Mouse (Mus musculus) E14TG2a.4 (cell line): ENCODE results near the gene Gm45140.
A peak's percentile ranks its signal among the peaks of the same experiment; 100 is the strongest.

Experiments
- H3K27me3 ChIP-seq: 2 replicates; pipeline ENCODE4 v1.6.1; 2014; ENCODE audit warnings: low read length, control low read depth; ENCODE audit not compliant: insufficient read depth
- H3K36me3 ChIP-seq: 2 replicates; pipeline ENCODE4 v1.6.1; 2014; ENCODE audit warnings: low read length, control low read depth; ENCODE audit not compliant: insufficient read depth
- H3K4me1 ChIP-seq: replicated peaks from 2 replicates; pipeline ENCODE4 v1.6.1; 2014; ENCODE audit warnings: low read depth, low read length, control low read depth
- H3K4me3 ChIP-seq: replicated peaks from 2 replicates; pipeline ENCODE4 v1.5.1; 2014; ENCODE audit warnings: mild to moderate bottlenecking, low read length
- H3K9me3 ChIP-seq: 2 replicates; pipeline ENCODE4 v1.6.1; 2014; ENCODE audit warnings: low read length, control low read depth
- CTCF ChIP-seq: conservative IDR thresholded peaks from 2 replicates; pipeline ENCODE4 v1.5.1; 2014; ENCODE audit warnings: low read length
- NANOG ChIP-seq: IDR thresholded peaks from 2 replicates; pipeline ENCODE4 v1.6.1; 2014; ENCODE audit warnings: borderline replicate concordance, low read length, mixed read lengths
- POU5F1 ChIP-seq: IDR thresholded peaks from 2 replicates; pipeline ENCODE4 v1.6.1; 2014; ENCODE audit warnings: low read length, borderline replicate concordance

Gm45140 gene

DNA sequence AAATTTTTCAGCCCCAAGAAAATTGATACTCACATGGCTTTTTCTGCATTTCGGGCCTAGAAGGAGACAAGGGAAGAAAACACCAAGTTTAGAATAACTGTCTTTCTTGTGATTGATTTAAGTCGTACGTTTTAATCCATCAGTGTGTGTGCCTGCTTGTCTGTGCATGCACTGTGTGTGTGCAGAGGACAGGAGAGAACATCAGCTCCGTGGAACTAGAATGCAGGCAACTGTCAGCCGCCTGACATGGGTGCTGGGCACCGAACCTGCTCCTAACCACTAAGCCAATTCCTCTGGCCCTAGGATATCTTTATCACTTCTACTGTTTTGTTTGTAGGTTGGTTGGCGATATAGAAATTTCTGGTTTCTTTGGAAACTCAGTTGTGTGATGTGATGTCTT, at the start of gene Gm45140:
Gene Gm45140, minus strand, starts transcription at position 101 of the 400 bp plus-strand sequence.
- Histone ChIP-seq H3K9me3 (no peaks in the 10 kb centered on the region), H3K36me3 (peaks cover 58% of the 10 kb centered on the region)

DNA sequence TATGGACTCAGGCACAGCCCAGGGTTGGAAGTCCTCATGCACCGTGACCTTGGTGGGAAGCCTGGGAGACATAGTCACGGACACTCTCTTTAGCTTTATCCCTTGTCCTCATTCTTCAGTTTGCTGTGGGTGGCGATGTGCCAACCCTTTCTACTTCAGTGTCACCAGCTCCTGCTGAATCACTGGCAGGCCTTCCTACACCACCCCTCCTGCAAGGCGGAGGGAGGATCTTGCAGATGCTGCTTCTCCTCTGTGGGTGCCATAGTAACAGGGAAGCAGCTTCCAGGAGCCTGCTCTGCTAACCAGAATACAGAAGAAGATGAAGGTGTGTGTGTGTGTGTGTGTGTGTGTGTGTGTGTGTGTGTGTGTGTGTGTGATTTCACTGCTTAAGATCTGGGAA, 47.2 kb upstream of the Gm45140 start:
- no peak overlapping the region for H3K4me3 ChIP-seq
- H3K36me3 ChIP-seq: no peaks in the 10 kb centered on the region
- TF ChIP-seq CTCF (no peak), NANOG (no peak), POU5F1 (no peak)
- no peaks in the 10 kb centered on the region for H3K9me3 ChIP-seq
- H3K27me3 ChIP-seq: no peaks in the 10 kb centered on the region
- H3K4me1 ChIP-seq: peaks cover 11% of the 10 kb centered on the region

More for the DNA sequence above, at the start of gene Gm45140:
- TF ChIP-seq CTCF: no peak
- TF ChIP-seq POU5F1: no peak
- TF ChIP-seq NANOG: no peak
- H3K27me3 ChIP-seq: no peaks in the 10 kb centered on the region
- H3K4me1 ChIP-seq: peaks cover 28% of the 10 kb centered on the region
- no peak within 1 kb of the TSS for H3K4me3 ChIP-seq

DNA sequence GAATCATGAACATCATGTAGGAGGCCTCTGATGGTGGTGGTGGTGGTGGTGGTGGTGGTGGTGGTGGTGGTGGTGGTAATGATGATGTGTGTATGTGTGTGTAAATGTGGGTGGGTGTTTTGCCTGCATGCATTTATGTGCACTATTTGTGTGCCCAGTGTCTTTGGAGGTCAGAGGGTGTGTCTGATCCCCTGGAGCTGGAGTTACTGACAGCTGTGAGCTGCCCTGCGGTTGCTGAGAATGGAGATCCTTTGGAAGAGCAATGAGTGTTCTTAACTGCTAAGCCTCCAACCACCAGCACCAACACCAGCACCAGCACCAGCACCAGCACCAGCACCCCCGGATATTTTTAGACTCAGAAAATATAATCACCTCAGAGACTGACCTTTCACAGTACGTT, 46.6 kb upstream of the Gm45140 start:
- H3K4me3 ChIP-seq: no peak overlapping the region
- H3K9me3 ChIP-seq: no peaks in the 10 kb centered on the region
- no peaks in the 10 kb centered on the region for H3K27me3 ChIP-seq
- TF ChIP-seq POU5F1 (no peak), NANOG (no peak)
- no peaks in the 10 kb centered on the region for H3K36me3 ChIP-seq
- peaks cover 9% of the 10 kb centered on the region for H3K4me1 ChIP-seq

DNA sequence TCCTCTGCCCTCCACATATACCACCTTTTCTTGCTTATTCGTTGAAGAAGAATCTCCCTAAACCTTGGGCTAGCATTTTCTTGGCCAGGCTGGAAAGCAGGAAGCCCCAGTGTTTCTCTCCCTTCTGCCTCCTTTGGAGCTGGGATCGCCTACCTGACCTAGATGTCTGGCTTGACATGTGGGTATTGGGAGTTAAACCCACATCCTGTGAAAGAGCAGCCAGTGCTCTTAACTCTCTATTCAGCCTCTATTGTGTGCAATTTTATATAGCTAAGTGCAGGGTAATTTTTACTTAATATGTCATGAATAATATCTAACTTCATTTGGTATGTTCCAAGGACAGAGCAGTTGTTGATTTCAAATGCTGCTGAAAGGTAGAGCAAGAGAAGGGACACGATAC, 44.0 kb upstream of the Gm45140 start:
- H3K36me3 ChIP-seq: no peaks in the 10 kb centered on the region
- peaks cover 23% of the 10 kb centered on the region for H3K4me1 ChIP-seq
- H3K9me3 ChIP-seq: no peaks in the 10 kb centered on the region
- no peaks in the 10 kb centered on the region for H3K27me3 ChIP-seq
- no peak for TF ChIP-seq CTCF
- no peak for TF ChIP-seq NANOG
- no peak for TF ChIP-seq POU5F1
- no peak overlapping the region for H3K4me3 ChIP-seq

DNA sequence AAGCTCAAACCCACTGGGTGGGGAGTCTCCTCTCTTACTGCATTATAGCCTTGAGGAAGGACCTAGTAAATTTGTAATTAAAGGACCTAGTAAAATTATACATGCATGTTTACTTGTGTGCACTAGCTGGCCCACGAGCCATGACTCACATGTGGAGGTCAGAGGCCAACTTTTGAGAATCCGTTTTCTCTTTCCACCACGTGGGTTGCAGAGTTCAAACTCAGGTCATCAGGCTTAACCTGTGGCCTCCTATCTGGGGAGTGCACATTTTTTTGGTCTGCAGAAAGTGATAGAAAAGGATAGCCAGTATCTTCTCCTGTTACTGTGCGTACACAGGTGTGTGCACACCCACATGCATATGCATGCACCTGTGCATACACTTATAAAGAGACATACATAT, 43.4 kb upstream of the Gm45140 start:
- no peak for TF ChIP-seq NANOG
- TF ChIP-seq POU5F1: no peak
- no peak for TF ChIP-seq CTCF
- no peaks in the 10 kb centered on the region for H3K36me3 ChIP-seq
- no peaks in the 10 kb centered on the region for H3K9me3 ChIP-seq
- H3K4me1 ChIP-seq: peaks cover 23% of the 10 kb centered on the region
- no peak overlapping the region for H3K4me3 ChIP-seq
- H3K27me3 ChIP-seq: no peaks in the 10 kb centered on the region

DNA sequence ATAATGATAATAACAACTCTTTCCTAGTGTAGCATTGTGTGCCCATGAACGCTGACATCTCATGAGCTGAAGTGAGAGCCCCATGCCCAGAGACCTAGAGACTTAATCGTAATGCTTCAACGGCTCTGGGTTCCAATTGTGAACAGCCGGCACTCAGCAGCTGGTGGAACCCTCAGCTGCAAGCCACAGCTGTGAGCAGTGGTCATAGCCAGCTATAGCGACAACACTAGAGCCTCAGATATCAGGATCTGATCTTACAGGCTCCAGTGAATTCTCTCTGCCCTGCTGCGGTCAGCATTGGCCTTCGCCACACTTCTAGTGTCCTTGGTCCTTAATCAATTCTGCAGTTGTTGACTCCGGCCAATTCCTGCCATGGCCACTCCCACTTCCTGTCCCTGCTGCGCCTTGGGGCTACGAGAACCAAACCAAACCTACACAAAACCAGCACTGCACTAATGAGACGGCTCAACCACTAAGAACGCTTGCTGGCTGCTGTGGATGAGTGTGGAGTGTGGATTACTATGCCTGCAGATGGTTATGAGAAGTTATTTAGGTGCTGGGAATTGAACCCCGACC, 40.6 kb upstream of the Gm45140 start:
- Histone ChIP-seq H3K27me3 (no peaks in the 10 kb centered on the region), H3K9me3 (no peaks in the 10 kb centered on the region), H3K36me3 (no peaks in the 10 kb centered on the region), H3K4me3 (peak overlapping the region; percentile 61), H3K4me1 (peaks cover 37% of the 10 kb centered on the region)
- TF ChIP-seq NANOG (no peak), CTCF (no peak), POU5F1 (no peak)

DNA sequence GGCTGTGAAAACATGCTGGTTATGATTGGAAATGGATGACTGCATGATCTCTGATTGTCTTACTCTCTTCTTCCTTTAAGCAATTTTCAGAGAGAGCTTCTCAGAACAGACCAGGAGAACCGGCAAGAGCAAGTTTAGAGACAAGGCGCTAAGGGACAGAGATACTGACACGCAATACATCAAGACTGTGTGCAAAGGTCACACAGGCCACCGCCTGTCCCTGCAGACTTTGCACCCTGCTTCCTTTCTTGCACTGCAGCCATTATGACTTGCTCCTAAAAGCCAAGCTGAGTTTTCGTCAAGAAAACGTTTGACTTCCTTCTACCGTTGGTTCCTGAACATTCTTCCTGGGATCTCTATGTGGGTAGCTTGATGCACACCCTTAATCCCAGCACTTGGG, 40.0 kb upstream of the Gm45140 start:
- Histone ChIP-seq H3K27me3 (no peaks in the 10 kb centered on the region), H3K36me3 (no peaks in the 10 kb centered on the region), H3K9me3 (no peaks in the 10 kb centered on the region), H3K4me3 (peak overlapping the region; percentile 61), H3K4me1 (peaks cover 40% of the 10 kb centered on the region)
- TF ChIP-seq POU5F1: no peak
- no peak for TF ChIP-seq NANOG
- no peak for TF ChIP-seq CTCF

DNA sequence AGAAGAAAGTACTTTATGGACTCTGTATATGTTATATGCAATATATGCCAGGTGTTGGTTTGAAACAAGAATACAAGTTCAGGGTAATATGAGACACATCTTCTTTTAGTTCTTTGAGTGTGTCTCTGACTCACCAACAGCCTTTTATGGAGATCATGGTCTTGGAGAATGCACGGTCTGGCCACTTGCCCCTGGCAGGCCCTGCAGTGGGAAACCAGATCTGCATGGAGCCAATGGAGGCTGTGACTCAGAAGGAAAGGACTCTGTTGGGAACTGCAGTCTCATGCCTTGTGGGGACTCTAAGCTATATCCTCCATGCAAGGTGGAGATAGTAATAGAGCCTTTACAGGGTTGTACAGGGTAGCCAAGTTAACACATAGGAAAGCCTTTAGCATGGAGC, 39.5 kb upstream of the Gm45140 start:
- H3K4me3 ChIP-seq: no peak overlapping the region
- H3K4me1 ChIP-seq: peaks cover 40% of the 10 kb centered on the region
- H3K36me3 ChIP-seq: no peaks in the 10 kb centered on the region
- no peaks in the 10 kb centered on the region for H3K27me3 ChIP-seq
- no peaks in the 10 kb centered on the region for H3K9me3 ChIP-seq
- no peak for TF ChIP-seq CTCF
- no peak for TF ChIP-seq POU5F1
- TF ChIP-seq NANOG: no peak

DNA sequence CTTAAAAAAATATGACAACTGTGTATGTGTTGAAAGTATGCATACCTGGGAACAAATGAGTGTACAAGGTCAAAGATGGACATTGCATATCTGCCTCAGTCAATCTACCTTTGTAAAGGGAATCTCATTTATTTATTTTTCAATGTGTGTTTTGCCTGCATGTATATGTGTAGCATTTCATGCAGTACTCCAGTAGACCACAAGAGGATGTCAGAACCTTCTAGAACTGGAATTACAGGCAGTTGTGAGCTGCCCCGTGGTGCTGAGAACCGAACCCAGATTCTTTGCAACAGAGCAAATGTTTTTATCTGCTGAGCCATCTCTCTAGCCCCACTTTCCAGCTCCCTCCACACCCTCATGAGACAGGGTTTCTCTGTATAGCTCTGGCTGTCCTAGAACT, 38.4 kb upstream of the Gm45140 start:
- Histone ChIP-seq H3K27me3 (no peaks in the 10 kb centered on the region), H3K36me3 (no peaks in the 10 kb centered on the region), H3K4me1 (peaks cover 42% of the 10 kb centered on the region), H3K4me3 (no peak overlapping the region), H3K9me3 (no peaks in the 10 kb centered on the region)
- TF ChIP-seq NANOG: no peak
- peak; percentile 64 for TF ChIP-seq CTCF
